Mouse (Mus musculus) heart, embryonic 11.5 days (tissue): ENCODE data around the gene Erbb4. TPM values are rescaled to one million over a fixed set of nuclear protein-coding genes. Genes with fewer than 3 reads are reported as not detected.

Experiments used
- ATAC-seq: fragments of 200-750 bp; cut with Nextera tagmentation; replicated peaks from 2 replicates; pipeline ENCODE4 v1.8.0; 2017; ENCODE audit warnings: moderate library complexity; ENCODE audit not compliant: insufficient number of reproducible peaks, low FRiP score, low TSS enrichment
- H3K27ac ChIP-seq: fragments of 300-500 bp; sonication (generic); 2 replicates; pipeline ENCODE4 v1.5.1; 2014; ENCODE audit warnings: mild to moderate bottlenecking, low read depth, low read length
- H3K27me3 ChIP-seq: fragments of 300-500 bp; sonication (generic); 2 replicates; pipeline ENCODE4 v1.6.1; 2014; ENCODE audit warnings: mild to moderate bottlenecking, low read length, mixed read lengths; ENCODE audit not compliant: control insufficient read depth, insufficient read depth
- H3K36me3 ChIP-seq: fragments of 300-500 bp; sonication (generic); 2 replicates; pipeline ENCODE4 v1.6.1; 2014; ENCODE audit warnings: mild to moderate bottlenecking, low read length, moderate library complexity, mixed read lengths; ENCODE audit not compliant: control insufficient read depth, insufficient read depth
- H3K4me1 ChIP-seq: fragments of 300-500 bp; sonication (generic); 2 replicates; pipeline ENCODE4 v1.6.1; 2014; ENCODE audit warnings: low read length; ENCODE audit not compliant: control insufficient read depth, insufficient read depth
- H3K4me2 ChIP-seq: fragments of 300-500 bp; sonication (generic); 2 replicates; pipeline ENCODE4 v1.6.1; 2014; ENCODE audit warnings: mild to moderate bottlenecking, moderate library complexity
- H3K4me3 ChIP-seq: fragments of 300-500 bp; sonication (generic); 2 replicates; pipeline ENCODE4 v1.5.1; 2014; ENCODE audit warnings: low read depth, low read length
- H3K9ac ChIP-seq: fragments of 300-500 bp; sonication (generic); 2 replicates; pipeline ENCODE4 v1.6.1; 2014; ENCODE audit warnings: mild to moderate bottlenecking, low read depth, low read length, moderate library complexity
- H3K9me3 ChIP-seq: fragments of 300-500 bp; sonication (generic); replicated peaks from 2 replicates; pipeline ENCODE4 v1.6.1; 2016; ENCODE audit warnings: low read length; ENCODE audit not compliant: control insufficient read depth
- WGBS: fragments of 180-500 bp; shearing (Covaris S2); extraction: QIAGEN DNeasy Blood & Tissue Kit; methylation state at CpG from one replicate; pipeline ENCODE4 v1.1.7; 2014; ENCODE audit not compliant: insufficient replicate concordance; 5-methylcytosine and 5-hydroxymethylcytosine counted together
- polyA plus RNA-seq: library from polyadenylated mRNA; unstranded; fragments of >200 nt; fragmentation: Nextera tagmentation; extraction: Ambion mirVana; gene quantifications from 2 replicates; pipeline ENCODE4 v1.2.1, GENCODE M21; 2014

Erbb4 gene
- polyA plus RNA-seq, 1 experiment from 2014 or later = 14.8 TPM

GRCm38 (mm10) chr1:68590475-68590874 is 517.4 kb downstream of the Erbb4 start:
- Histone ChIP-seq H3K4me3 (no peak overlapping the region), H3K36me3 (no peaks in the 10 kb centered on the region), H3K27ac (no peak overlapping the region), H3K9ac (no peak overlapping the region), H3K4me1 (no peaks in the 10 kb centered on the region), H3K9me3 (no peaks in the 10 kb centered on the region), H3K27me3 (no peaks in the 10 kb centered on the region), H3K4me2 (no peak overlapping the region)
- no peak for ATAC-seq
- WGBS = 59% methylated on average over 3 of the region's 3 CpGs

- no peak for ATAC-seq
- Histone ChIP-seq H3K27ac (no peak overlapping the region), H3K27me3 (no peaks in the 10 kb centered on the region), H3K36me3 (no peaks in the 10 kb centered on the region), H3K4me3 (no peak overlapping the region), H3K9ac (no peak overlapping the region), H3K4me1 (no peaks in the 10 kb centered on the region), H3K4me2 (no peak overlapping the region), H3K9me3 (no peaks in the 10 kb centered on the region)
- WGBS = 68% methylated on average over 3 of the region's 4 CpGs
These were observed 533.9 kb downstream of the Erbb4 start for GRCm38 (mm10) chr1:68573851-68574540.

GRCm38 (mm10) chr1:68570924-68571323 is 536.9 kb downstream of the Erbb4 start:
- ATAC-seq = no peak
- H3K36me3 ChIP-seq = no peaks in the 10 kb centered on the region
- H3K9ac ChIP-seq = no peak overlapping the region
- H3K9me3 ChIP-seq = no peaks in the 10 kb centered on the region
- H3K4me1 ChIP-seq = no peaks in the 10 kb centered on the region
- no peaks in the 10 kb centered on the region for H3K27me3 ChIP-seq
- 86% methylated on average over 1 of the region's 1 CpGs for WGBS
- no peak overlapping the region for H3K4me2 ChIP-seq
- no peak overlapping the region for H3K27ac ChIP-seq
- H3K4me3 ChIP-seq = no peak overlapping the region

- H3K36me3 ChIP-seq = no peaks in the 10 kb centered on the region
- H3K4me1 ChIP-seq = no peaks in the 10 kb centered on the region
- H3K27ac ChIP-seq = no peak overlapping the region
- ATAC-seq = no peak
- 90% methylated on average over 4 of the region's 4 CpGs for WGBS
- H3K9me3 ChIP-seq = no peaks in the 10 kb centered on the region
- no peak overlapping the region for H3K4me2 ChIP-seq
- no peaks in the 10 kb centered on the region for H3K27me3 ChIP-seq
- no peak overlapping the region for H3K4me3 ChIP-seq
- H3K9ac ChIP-seq = no peak overlapping the region
These were observed 564.9 kb downstream of the Erbb4 start for GRCm38 (mm10) chr1:68542942-68543341.

- Histone ChIP-seq H3K9me3 (no peaks in the 10 kb centered on the region), H3K4me2 (no peak overlapping the region), H3K9ac (no peak overlapping the region), H3K27me3 (no peaks in the 10 kb centered on the region), H3K36me3 (no peaks in the 10 kb centered on the region), H3K4me1 (no peaks in the 10 kb centered on the region), H3K4me3 (no peak overlapping the region), H3K27ac (no peak overlapping the region)
- no peak for ATAC-seq
- 73% methylated on average over 2 of the region's 2 CpGs for WGBS
These were observed 590.0 kb downstream of the Erbb4 start for GRCm38 (mm10) chr1:68517820-68518219.

- Histone ChIP-seq H3K27ac (no peak overlapping the region), H3K4me2 (no peak overlapping the region), H3K4me1 (peaks cover 9% of the 10 kb centered on the region), H3K9me3 (no peaks in the 10 kb centered on the region), H3K36me3 (no peaks in the 10 kb centered on the region), H3K27me3 (no peaks in the 10 kb centered on the region), H3K4me3 (no peak overlapping the region), H3K9ac (no peak overlapping the region)
- ATAC-seq = no peak
- WGBS = 52% methylated on average over 1 of the region's 1 CpGs
These were observed 604.0 kb downstream of the Erbb4 start for GRCm38 (mm10) chr1:68503873-68504272.

GRCm38 (mm10) chr1:68501561-68501960 is 606.3 kb downstream of the Erbb4 start:
- no peak overlapping the region; the same call in 1 of the 2 replicates for H3K4me2 ChIP-seq
- H3K4me1 ChIP-seq = peaks cover 9% of the 10 kb centered on the region
- 31% methylated on average over 4 of the region's 4 CpGs for WGBS
- H3K4me3 ChIP-seq = no peak overlapping the region
- no peak overlapping the region; the same call in 1 of the 2 replicates for H3K27ac ChIP-seq
- H3K9me3 ChIP-seq = no peaks in the 10 kb centered on the region
- no peaks in the 10 kb centered on the region for H3K36me3 ChIP-seq
- 0 out of 2 replicates have a peak, but pooled peaks have one; percentile 31 for ATAC-seq
- H3K27me3 ChIP-seq = no peaks in the 10 kb centered on the region
- H3K9ac ChIP-seq = no peak overlapping the region

GRCm38 (mm10) chr1:68466390-68466960 is 641.4 kb downstream of the Erbb4 start:
- Histone ChIP-seq H3K4me1 (no peaks in the 10 kb centered on the region), H3K9ac (no peak overlapping the region), H3K27me3 (no peaks in the 10 kb centered on the region), H3K9me3 (no peaks in the 10 kb centered on the region), H3K4me3 (no peak overlapping the region), H3K4me2 (no peak overlapping the region), H3K36me3 (no peaks in the 10 kb centered on the region), H3K27ac (no peak overlapping the region)
- no peak for ATAC-seq

GRCm38 (mm10) chr1:68451274-68451673 is 656.6 kb downstream of the Erbb4 start:
- Histone ChIP-seq H3K9me3 (no peaks in the 10 kb centered on the region), H3K9ac (no peak overlapping the region), H3K4me1 (no peaks in the 10 kb centered on the region), H3K36me3 (no peaks in the 10 kb centered on the region), H3K27ac (no peak overlapping the region), H3K4me2 (no peak overlapping the region), H3K4me3 (no peak overlapping the region), H3K27me3 (no peaks in the 10 kb centered on the region)
- ATAC-seq = no peak
- WGBS = 85% methylated on average over 1 of the region's 1 CpGs
